Mouse (Mus musculus): Measurements from ENCODE around the gene Ddb2. TPM values are rescaled to one million over a fixed set of nuclear protein-coding genes. Genes with fewer than 3 reads are reported as not detected.
A peak's percentile ranks its signal among the peaks of the same experiment; 100 is the strongest.

The Ddb2 gene
- polyA plus RNA-seq, 1 experiment from 2014 or later, result 12.6 TPM

- peak overlapping the region; percentile 65; the same call in 1 of the 2 replicates for H3K4me3 ChIP-seq (ENCODE audit: low read depth, low read length)
- peak overlapping the region; percentile 90 for H3K4me2 ChIP-seq (ENCODE audit: low read depth, low read length)
- peaks cover 6% of the 10 kb centered on the region for H3K4me1 ChIP-seq (ENCODE audit: control insufficient read depth, insufficient read depth, low read length)
- H3K9me3 ChIP-seq (replicated peaks; ENCODE audit: control insufficient read depth, low read length), result no peaks in the 10 kb centered on the region
- 69% methylated on average over 5 of the region's 5 CpGs for WGBS
- DNase-seq (ENCODE audit: low spot score) (no peak), ATAC-seq (replicated peaks; ENCODE audit: insufficient number of reproducible peaks, low FRiP score, low TSS enrichment, low read depth) (0 out of 2 replicates have a peak, but pooled peaks have one; percentile 3)
- no peaks in the 10 kb centered on the region; the same call in 1 of the 2 replicates for H3K27me3 ChIP-seq (ENCODE audit: control insufficient read depth, insufficient read depth, low read length)
- peak overlapping the region; percentile 71 for H3K9ac ChIP-seq (replicated peaks; ENCODE audit: low read length)
- H3K36me3 ChIP-seq (replicated peaks; ENCODE audit: control insufficient read depth, insufficient read depth, low read depth, low read length), result no peaks in the 10 kb centered on the region
- H3K27ac ChIP-seq (replicated peaks; ENCODE audit: low read depth, low read length), result no peak overlapping the region
Observed at GRCm38 (mm10) chr2:91258054-91258453, 21.3 kb upstream of the Ddb2 start.

DNA sequence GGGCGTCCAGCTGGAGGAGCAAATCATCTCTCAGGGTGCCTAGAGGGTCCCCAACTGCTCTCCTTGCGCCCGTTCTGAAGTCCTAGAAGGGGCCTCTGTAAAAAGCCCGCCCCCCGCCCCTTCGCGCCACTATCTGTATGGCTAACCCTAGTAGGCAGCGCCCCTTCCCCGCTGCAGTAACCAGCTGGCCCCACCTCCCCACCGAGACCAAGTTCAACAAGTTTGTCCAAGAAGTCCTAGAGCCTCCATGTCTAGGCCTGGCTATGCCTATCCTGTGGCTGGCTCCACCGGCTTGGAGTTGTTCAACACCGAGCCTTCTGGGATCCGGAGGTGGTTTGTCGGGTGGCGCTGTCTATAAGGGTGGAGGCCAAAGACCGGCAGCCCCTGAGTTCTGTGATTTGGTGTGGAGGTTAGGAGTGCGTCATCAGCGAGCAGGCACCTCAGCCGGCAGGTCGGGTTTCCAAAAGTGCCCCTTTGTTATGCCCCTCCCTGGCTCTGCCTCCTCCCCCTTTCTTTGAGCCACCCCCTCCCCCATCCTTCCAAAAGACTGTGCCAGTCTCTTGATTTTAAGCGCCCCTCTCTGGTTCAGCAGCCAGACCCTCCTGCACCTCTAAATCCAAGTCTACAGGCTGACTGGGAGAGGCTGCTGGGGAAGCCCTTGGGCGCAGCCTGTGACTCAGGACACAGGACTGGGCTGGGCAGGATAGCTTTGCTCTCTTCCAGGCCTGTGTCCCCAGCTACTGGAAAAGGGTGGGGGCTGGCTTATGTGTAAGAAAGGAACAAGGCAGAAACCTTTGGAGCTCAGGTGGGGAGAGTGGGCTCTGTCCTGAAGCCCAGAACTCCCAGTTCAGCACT lies 20.6 kb upstream of the Ddb2 start:
- H3K27ac ChIP-seq (replicated peaks; ENCODE audit: low read depth, low read length), result peak overlapping the region; percentile 21; the same call in 1 of the 2 replicates
- H3K9ac ChIP-seq (replicated peaks; ENCODE audit: low read length), result peak overlapping the region; percentile 71
- H3K27me3 ChIP-seq (ENCODE audit: control insufficient read depth, insufficient read depth, low read length), result no peaks in the 10 kb centered on the region; the same call in 1 of the 2 replicates
- no peaks in the 10 kb centered on the region for H3K36me3 ChIP-seq (replicated peaks; ENCODE audit: control insufficient read depth, insufficient read depth, low read depth, low read length)
- peak; percentile 76 for DNase-seq (ENCODE audit: low spot score)
- H3K4me3 ChIP-seq (ENCODE audit: low read depth, low read length), result peak overlapping the region; percentile 65
- ATAC-seq (replicated peaks; ENCODE audit: insufficient number of reproducible peaks, low FRiP score, low TSS enrichment, low read depth), result peak; percentile 79
- 1% methylated on average over 22 of the region's 22 CpGs for WGBS
- peaks cover 6% of the 10 kb centered on the region for H3K4me1 ChIP-seq (ENCODE audit: control insufficient read depth, insufficient read depth, low read length)
- H3K9me3 ChIP-seq (replicated peaks; ENCODE audit: control insufficient read depth, low read length), result no peaks in the 10 kb centered on the region
- H3K4me2 ChIP-seq (ENCODE audit: low read depth, low read length), result peak overlapping the region; percentile 90

DNA sequence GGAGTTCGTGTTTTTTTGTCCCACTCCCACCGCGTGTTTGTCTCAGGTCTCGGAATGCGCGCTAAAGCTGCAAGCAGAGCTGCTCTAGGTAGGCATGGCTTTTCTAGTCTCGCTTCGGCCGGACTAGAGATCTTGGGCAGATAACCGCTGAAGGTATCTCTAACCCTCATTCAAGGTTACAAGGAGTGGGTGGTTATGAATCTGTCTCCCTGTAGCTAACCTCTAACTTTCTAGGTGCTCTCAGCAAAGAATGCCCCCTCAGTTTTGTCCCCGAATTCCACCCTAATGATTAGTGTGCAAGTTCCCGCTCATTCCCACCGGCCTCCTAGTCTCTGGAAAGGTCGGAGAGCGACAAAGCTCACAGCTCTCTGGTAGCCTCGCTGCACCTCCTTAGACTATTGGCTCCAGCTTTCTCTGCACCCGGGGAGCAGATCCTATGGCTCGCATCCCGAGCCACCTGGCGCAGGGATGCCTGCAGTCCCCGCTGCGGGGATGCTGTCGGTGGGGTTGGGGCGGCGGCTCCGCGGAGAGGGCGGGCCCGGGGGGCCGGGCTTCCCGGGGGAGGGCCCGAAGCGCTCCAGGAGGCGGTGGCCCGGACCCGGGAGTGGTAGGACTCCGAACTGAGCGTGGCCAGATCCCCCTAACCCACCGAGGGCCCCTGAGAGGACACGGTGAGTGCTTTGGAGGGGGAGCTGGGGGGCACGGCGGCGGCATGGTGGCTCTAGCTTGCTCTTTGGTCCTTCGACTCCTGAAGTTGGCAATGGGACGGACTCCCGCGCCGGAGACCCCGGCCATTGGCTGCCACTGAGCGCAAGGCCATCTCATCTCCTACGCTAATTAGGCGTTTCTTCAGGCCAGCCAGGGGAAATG lies 19.7 kb upstream of the Ddb2 start:
- Histone ChIP-seq H3K4me2 (ENCODE audit: low read depth, low read length) (peak overlapping the region; percentile 90), H3K9me3 (replicated peaks; ENCODE audit: control insufficient read depth, low read length) (no peaks in the 10 kb centered on the region), H3K27ac (replicated peaks; ENCODE audit: low read depth, low read length) (peak overlapping the region; percentile 21; the same call in 1 of the 2 replicates), H3K36me3 (replicated peaks; ENCODE audit: control insufficient read depth, insufficient read depth, low read depth, low read length) (no peaks in the 10 kb centered on the region), H3K27me3 (ENCODE audit: control insufficient read depth, insufficient read depth, low read length) (no peaks in the 10 kb centered on the region; the same call in 1 of the 2 replicates), H3K4me1 (ENCODE audit: control insufficient read depth, insufficient read depth, low read length) (peaks cover 6% of the 10 kb centered on the region), H3K9ac (replicated peaks; ENCODE audit: low read length) (peak overlapping the region; percentile 71), H3K4me3 (ENCODE audit: low read depth, low read length) (peak overlapping the region; percentile 65)
- ATAC-seq (replicated peaks; ENCODE audit: insufficient number of reproducible peaks, low FRiP score, low TSS enrichment, low read depth) (peak; percentile 31), DNase-seq (ENCODE audit: low spot score) (peak; percentile 64)
- WGBS, result under 1% methylated on average over 52 of the region's 52 CpGs

DNA sequence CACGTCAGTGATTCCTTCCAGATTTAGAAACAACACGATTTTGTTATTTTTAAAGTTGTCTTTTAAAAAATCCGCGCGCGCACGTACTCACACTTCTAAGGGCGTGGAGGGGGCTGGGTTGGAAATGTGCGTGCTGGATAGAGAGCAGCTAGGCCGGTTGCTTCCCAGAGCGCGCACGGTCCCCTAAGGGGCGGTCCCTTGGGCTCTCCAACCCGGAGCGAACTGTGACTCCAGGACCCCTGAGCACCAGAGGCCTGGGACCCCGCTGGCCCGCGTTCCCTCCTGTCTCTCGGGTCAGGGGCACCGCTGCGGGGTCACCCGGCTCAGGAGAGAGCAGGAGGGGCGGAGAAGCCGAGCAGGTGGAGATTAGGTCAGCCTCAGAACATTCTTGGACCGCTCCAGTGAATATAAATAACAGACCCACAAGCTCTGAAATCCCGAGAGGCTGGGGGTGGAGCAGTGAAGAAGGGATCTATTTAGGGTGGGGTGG lies 18.9 kb upstream of the Ddb2 start, which contains the start of gene Pacsin3:
Gene Pacsin3 (plus strand): TSS at position 294 of the 490 bp plus-strand sequence.
- Histone ChIP-seq H3K27ac (replicated peaks; ENCODE audit: low read depth, low read length) (peak within 1 kb of the TSS; percentile 21; the same call in 1 of the 2 replicates), H3K4me3 (ENCODE audit: low read depth, low read length) (peak within 1 kb of the TSS; percentile 65), H3K27me3 (ENCODE audit: control insufficient read depth, insufficient read depth, low read length) (no peaks in the 10 kb centered on the region; the same call in 1 of the 2 replicates), H3K9ac (replicated peaks; ENCODE audit: low read length) (peak within 1 kb of the TSS; percentile 71), H3K4me2 (ENCODE audit: low read depth, low read length) (peak within 1 kb of the TSS; percentile 90), H3K36me3 (replicated peaks; ENCODE audit: control insufficient read depth, insufficient read depth, low read depth, low read length) (no peaks in the 10 kb centered on the region), H3K9me3 (replicated peaks; ENCODE audit: control insufficient read depth, low read length) (no peaks in the 10 kb centered on the region), H3K4me1 (ENCODE audit: control insufficient read depth, insufficient read depth, low read length) (peaks cover 6% of the 10 kb centered on the region)
- WGBS, result under 1% methylated on average over 27 of the region's 27 CpGs
- peak; percentile 46 for DNase-seq (ENCODE audit: low spot score)
- ATAC-seq (replicated peaks; ENCODE audit: insufficient number of reproducible peaks, low FRiP score, low TSS enrichment, low read depth), result peak; percentile 39; the same call in 1 of the 2 replicates

GRCm38 (mm10) chr2:91254725-91255380 lies 18.1 kb upstream of the Ddb2 start:
- H3K27me3 ChIP-seq (ENCODE audit: control insufficient read depth, insufficient read depth, low read length), result no peaks in the 10 kb centered on the region; the same call in 1 of the 2 replicates
- H3K9ac ChIP-seq (replicated peaks; ENCODE audit: low read length), result no peak overlapping the region
- H3K4me1 ChIP-seq (ENCODE audit: control insufficient read depth, insufficient read depth, low read length), result peaks cover 6% of the 10 kb centered on the region
- DNase-seq (ENCODE audit: low spot score), result peak; percentile 52
- no peak overlapping the region for H3K4me2 ChIP-seq (ENCODE audit: low read depth, low read length)
- no peak overlapping the region for H3K4me3 ChIP-seq (ENCODE audit: low read depth, low read length)
- WGBS, result 19% methylated on average over 8 of the region's 8 CpGs
- H3K9me3 ChIP-seq (replicated peaks; ENCODE audit: control insufficient read depth, low read length), result no peaks in the 10 kb centered on the region
- H3K36me3 ChIP-seq (replicated peaks; ENCODE audit: control insufficient read depth, insufficient read depth, low read depth, low read length), result no peaks in the 10 kb centered on the region
- no peak overlapping the region for H3K27ac ChIP-seq (replicated peaks; ENCODE audit: low read depth, low read length)
- no peak for ATAC-seq (replicated peaks; ENCODE audit: insufficient number of reproducible peaks, low FRiP score, low TSS enrichment, low read depth)

- no peaks in the 10 kb centered on the region for H3K9me3 ChIP-seq (replicated peaks; ENCODE audit: control insufficient read depth, low read length)
- no peak overlapping the region for H3K4me2 ChIP-seq (ENCODE audit: low read depth, low read length)
- 46% methylated on average over 4 of the region's 4 CpGs for WGBS
- no peak for ATAC-seq (replicated peaks; ENCODE audit: insufficient number of reproducible peaks, low FRiP score, low TSS enrichment, low read depth)
- no peak overlapping the region for H3K9ac ChIP-seq (replicated peaks; ENCODE audit: low read length)
- H3K36me3 ChIP-seq (replicated peaks; ENCODE audit: control insufficient read depth, insufficient read depth, low read depth, low read length), result no peaks in the 10 kb centered on the region
- peaks cover under 1% of the 10 kb centered on the region; the same call in 1 of the 2 replicates for H3K4me1 ChIP-seq (ENCODE audit: control insufficient read depth, insufficient read depth, low read length)
- DNase-seq (ENCODE audit: low spot score), result no peak
- no peak overlapping the region for H3K4me3 ChIP-seq (ENCODE audit: low read depth, low read length)
- H3K27ac ChIP-seq (replicated peaks; ENCODE audit: low read depth, low read length), result no peak overlapping the region
- no peaks in the 10 kb centered on the region; the same call in 1 of the 2 replicates for H3K27me3 ChIP-seq (ENCODE audit: control insufficient read depth, insufficient read depth, low read length)
Observed at GRCm38 (mm10) chr2:91252512-91252911, 15.7 kb upstream of the Ddb2 start.

DNA sequence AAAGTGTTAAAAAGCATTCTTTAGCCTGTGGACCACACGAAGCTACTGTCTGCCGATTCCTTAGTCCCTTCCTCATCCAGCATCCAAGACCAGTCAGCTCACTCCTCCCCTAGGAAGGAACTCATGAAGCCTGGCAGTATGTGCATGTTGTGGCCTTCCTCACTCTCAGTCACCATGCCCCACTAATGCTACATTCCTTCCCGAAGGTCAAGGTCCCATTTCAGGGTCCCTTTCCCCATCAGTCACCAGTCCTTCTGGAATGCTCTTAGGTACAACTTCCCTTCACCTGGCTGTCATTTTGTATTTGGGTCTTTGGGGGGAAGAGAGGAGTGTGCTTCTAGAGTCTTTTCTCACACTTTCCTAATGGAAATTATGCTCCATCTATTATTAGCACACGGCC lies 15.2 kb upstream of the Ddb2 start:
- Histone ChIP-seq H3K4me3 (ENCODE audit: low read depth, low read length) (no peak overlapping the region), H3K9me3 (replicated peaks; ENCODE audit: control insufficient read depth, low read length) (no peaks in the 10 kb centered on the region), H3K36me3 (replicated peaks; ENCODE audit: control insufficient read depth, insufficient read depth, low read depth, low read length) (no peaks in the 10 kb centered on the region), H3K27me3 (ENCODE audit: control insufficient read depth, insufficient read depth, low read length) (no peaks in the 10 kb centered on the region; the same call in 1 of the 2 replicates), H3K27ac (replicated peaks; ENCODE audit: low read depth, low read length) (no peak overlapping the region), H3K4me2 (ENCODE audit: low read depth, low read length) (no peak overlapping the region), H3K9ac (replicated peaks; ENCODE audit: low read length) (no peak overlapping the region), H3K4me1 (ENCODE audit: control insufficient read depth, insufficient read depth, low read length) (no peaks in the 10 kb centered on the region)
- WGBS, result 71% methylated on average over 4 of the region's 4 CpGs
- DNase-seq (ENCODE audit: low spot score) (no peak), ATAC-seq (replicated peaks; ENCODE audit: insufficient number of reproducible peaks, low FRiP score, low TSS enrichment, low read depth) (no peak)

Data from embryonic facial prominence, embryonic 11.5 days (tissue).